Mouse (Mus musculus): Measurements from ENCODE around the gene Armcx4.

GRCm38 (mm10) chrX:134646338-134646737 is 40.0 kb upstream of the Armcx4 start:
- no peak for TF ChIP-seq CTCF (IDR thresholded peaks at IDR 0.05)
- TF ChIP-seq EP300 (IDR thresholded peaks at IDR 0.05) = no peak
